Mouse (Mus musculus): ENCODE results near the gene Lsm12. TPM values are rescaled to one million over a fixed set of nuclear protein-coding genes. Genes with fewer than 3 reads are reported as not detected.

Gene Lsm12
- total RNA-seq (2023): 44.3 TPM

DNA sequence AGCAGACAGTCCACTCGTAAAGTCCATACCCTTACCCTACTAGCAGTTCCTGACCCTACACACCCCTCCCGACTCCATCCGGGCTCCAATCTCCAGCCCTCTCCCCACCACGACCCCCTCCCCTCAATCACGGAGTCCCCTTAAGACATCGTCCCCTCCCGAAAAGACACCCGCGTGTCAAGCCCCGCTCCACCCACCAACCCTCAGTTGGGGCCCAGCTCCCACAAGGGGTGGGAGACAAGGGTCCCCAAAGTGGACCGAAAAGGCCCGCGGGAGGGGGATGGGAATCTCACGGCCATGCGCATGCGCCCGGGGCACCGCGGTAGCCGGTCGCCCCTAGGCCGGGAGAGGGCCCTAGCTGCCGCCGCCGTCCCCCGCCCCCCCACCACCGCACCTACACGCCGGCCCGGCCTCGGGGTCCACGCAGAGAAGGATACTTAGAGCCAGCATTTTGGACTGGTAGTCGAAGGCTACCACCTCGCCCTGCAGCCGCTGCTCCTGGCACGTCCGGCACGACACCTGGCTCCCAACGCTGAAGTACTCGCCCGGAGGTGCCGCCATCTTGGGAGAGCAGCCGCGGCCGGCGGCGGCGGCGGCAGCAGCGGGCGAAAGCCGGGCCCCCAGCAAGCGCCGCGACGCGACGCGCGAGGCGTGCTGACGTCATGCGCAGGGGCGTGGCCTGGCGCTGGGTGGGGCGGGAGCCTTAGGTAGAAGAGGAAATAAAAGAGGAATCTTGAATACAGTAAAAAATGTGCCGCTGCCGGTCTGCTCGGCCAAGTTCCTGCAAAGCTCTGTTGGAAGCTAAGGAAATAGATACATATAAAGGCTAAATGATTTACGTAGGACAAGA lies at the start of gene Lsm12:
TSS of gene Lsm12 (minus strand) at position 651 of the 850 bp plus-strand sequence.

DNA sequence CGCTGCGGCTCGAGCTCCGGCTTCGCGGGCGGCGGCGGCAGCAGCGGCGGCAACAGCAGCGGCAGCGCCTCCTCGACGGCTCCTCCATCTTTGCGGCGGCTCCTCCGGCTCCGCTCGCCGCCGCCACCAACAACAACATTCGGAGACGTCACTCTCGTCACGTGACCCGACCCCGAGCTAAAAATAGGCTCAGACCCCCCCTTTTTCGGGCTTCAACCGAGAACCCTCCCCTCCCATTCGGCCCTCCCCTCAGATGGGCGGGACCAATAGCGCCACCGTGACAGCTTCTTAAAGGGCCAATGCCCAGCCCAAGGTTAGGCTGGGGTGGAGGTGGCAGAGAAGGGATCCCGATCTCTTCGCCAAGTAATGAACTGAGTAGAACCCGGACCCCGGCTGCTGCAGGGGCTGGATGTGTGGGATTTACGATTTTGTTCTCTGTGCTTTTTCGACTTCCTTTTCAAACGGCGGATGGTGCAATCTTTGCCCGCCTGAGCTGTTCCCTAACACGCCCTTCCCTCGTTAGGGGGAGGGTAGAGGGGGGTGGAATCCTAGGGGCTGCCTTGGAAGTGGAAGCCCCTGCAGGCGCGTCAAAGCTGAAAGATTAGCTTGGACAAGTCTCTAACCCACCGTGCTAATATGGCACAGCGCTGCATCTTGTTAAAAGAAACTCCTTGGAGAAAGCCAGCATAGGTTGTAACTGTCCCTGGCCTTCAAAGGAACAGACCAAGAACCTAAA lies 45.1 kb upstream of the Lsm12 start, which contains the start of gene Hdac5:
TSS of gene Hdac5 (minus strand) at position 161 of the 736 bp plus-strand sequence.

DNA sequence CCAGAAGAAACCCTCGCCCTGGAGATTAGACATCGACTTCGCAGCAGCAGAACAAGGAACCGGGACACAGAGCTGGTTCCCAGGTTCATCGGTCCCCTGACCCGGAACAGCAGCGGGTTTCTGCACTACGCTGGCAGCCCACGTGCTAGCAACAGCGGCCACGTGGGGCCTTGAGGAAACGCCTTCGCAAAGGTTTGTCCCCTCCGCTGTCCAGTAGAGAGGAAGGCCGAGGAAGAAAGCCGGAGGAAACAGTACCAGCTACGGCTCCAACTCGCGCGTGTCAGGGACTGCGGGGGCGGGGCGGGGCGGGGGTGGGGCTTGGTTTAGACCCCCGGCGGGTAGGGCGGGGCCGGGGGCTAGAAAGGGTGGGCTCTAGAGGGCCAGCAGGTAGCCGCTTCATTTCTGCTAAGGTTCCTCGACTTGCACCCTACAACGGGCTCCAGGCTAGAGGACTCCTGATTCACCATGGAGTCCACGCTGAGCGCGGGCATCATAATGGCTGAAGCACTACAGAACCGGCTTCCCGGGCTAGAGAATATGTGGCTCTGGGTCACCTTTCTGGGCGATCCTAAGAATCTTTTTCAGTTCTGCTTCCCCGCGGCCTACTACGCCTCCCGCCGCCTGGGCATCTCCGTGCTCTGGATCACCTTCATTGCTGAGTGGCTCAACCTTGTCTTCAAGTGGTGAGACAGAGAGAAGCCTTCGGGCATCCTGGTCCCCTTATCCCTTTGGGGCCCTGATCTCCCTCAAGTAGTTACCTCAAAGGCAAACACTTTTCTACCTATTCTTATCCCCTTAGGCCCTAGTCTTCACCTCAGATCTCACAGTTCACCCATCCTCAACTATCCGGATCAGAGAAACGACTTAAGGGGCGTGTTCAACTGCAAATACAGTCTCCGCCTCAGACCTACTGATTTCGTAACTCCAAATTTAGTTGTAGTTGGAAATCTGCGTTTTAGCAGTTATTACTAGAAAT lies 4.7 kb upstream of the Lsm12 start, which contains the start of gene G6pc3:
TSS of gene G6pc3 (plus strand) at position 160 of the 976 bp plus-strand sequence.

GRCm38 (mm10) chr11:102156039-102156785 lies 28.9 kb downstream of the Lsm12 start, which contains the start of gene Tmem101:
TSS of gene Tmem101 (minus strand) at chr11:102156404.

DNA sequence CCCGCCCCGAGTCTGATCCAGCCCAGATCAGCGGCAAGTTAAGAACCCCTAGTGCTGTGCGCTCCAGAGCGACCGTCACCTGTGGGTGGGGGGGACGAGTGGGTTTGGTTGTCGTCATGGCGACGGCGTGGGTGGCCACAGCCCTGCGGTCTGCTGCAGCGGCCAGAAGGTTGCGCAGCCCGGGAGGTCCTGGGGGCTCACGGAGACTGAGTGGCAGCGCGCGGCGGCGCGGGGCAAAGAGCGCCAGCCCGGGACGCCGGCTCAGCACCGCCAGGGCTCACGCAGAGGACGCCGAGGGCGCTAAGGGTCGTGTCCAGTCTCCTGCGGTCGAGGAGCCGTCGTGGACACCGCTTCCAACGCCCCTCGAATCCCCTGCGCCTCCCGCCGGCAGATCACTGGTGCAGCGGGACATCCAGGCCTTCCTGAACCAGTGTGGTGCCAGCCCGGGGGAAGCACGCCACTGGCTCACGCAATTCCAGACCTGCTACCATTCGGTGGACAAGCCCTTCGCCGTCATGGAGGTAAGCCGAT lies 39.6 kb downstream of the Lsm12 start, which contains the start of gene Nags:
TSS of gene Nags (plus strand) at position 43 of the 531 bp plus-strand sequence.

Other genes with a start within 250 kb of the Lsm12 start
- gene Sost, start 218.3 kb downstream of the Lsm12 start, total RNA-seq (2023): not detected
- gene Cfap97d1, start 201.0 kb downstream of the Lsm12 start, total RNA-seq (2023): not detected
- 2.5 TPM for gene Dusp3, start 198.3 kb downstream of the Lsm12 start, total RNA-seq (2023)
- not detected for gene Mpp3, start 156.8 kb downstream of the Lsm12 start, total RNA-seq (2023)
- not detected for gene Cd300lg, start 143.8 kb downstream of the Lsm12 start, total RNA-seq (2023)
- not detected for gene Mpp2, start 96.8 kb downstream of the Lsm12 start, total RNA-seq (2023)
- gene Ppy, start 84.0 kb downstream of the Lsm12 start, total RNA-seq (2023): not detected
- gene Pyy, start 77.5 kb downstream of the Lsm12 start, total RNA-seq (2023): not detected
- gene Nags, start 39.8 kb downstream of the Lsm12 start, total RNA-seq (2023): not detected
- gene Tmem101, start 28.9 kb downstream of the Lsm12 start, total RNA-seq (2023): 7.1 TPM
- gene G6pc3, start 4.3 kb upstream of the Lsm12 start, total RNA-seq (2023): 28.6 TPM
- gene Hdac5, start 44.9 kb upstream of the Lsm12 start, total RNA-seq (2023): 134 TPM
- 0.49 TPM for gene BC030867, start 63.6 kb upstream of the Lsm12 start, total RNA-seq (2023)
- gene Asb16, start 83.4 kb upstream of the Lsm12 start, total RNA-seq (2023): not detected
- 37.0 TPM for gene Tmub2, start 99.6 kb upstream of the Lsm12 start, total RNA-seq (2023)
- gene Atxn7l3, start 111.3 kb upstream of the Lsm12 start, total RNA-seq (2023): 82.7 TPM
- gene Ubtf, start 134.4 kb upstream of the Lsm12 start, total RNA-seq (2023): 128 TPM
- 2.5 TPM for gene Slc4a1, start 180.9 kb upstream of the Lsm12 start, total RNA-seq (2023)
- gene Rundc3a, start 208.1 kb upstream of the Lsm12 start, total RNA-seq (2023): 5.6 TPM
- 29.5 TPM for gene Slc25a39, start 222.7 kb upstream of the Lsm12 start, total RNA-seq (2023)
- 15.5 TPM for gene Grn, start 245.0 kb upstream of the Lsm12 start, total RNA-seq (2023)